Mouse (Mus musculus) C2C12 (cell line): ENCODE data around the gene Commd4.

Experiments
- CEBPB ChIP-seq: IDR thresholded peaks from one replicate; pipeline ENCODE4 v1.6.1; 2011; ENCODE audit warnings: low read depth, mild to moderate bottlenecking, control low read depth, moderate library complexity
- CTCF ChIP-seq: IDR thresholded peaks from one replicate; pipeline ENCODE4 v1.5.1; 2011; ENCODE audit not compliant: control insufficient read depth, insufficient read depth, insufficient read length
- FOSL1 ChIP-seq: IDR thresholded peaks from one replicate; pipeline ENCODE4 v1.8.0; 2011; ENCODE audit warnings: mild to moderate bottlenecking, low read length; ENCODE audit not compliant: poor library complexity, insufficient read depth, severe bottlenecking
- MAX ChIP-seq: IDR thresholded peaks from one replicate; pipeline ENCODE4 v1.6.1; 2011; ENCODE audit warnings: mild to moderate bottlenecking, control low read depth
- MYOD1 ChIP-seq: IDR thresholded peaks from one replicate; pipeline ENCODE4 v1.6.1; 2011; ENCODE audit warnings: low read depth; ENCODE audit not compliant: control insufficient read depth, insufficient read length
- MYOG ChIP-seq: IDR thresholded peaks from one replicate; pipeline ENCODE4 v1.6.1; 2011; ENCODE audit not compliant: control insufficient read depth, insufficient read length; ENCODE audit errors: extremely low read depth
- USF1 ChIP-seq: IDR thresholded peaks from one replicate; pipeline ENCODE4 v1.6.1; 2011; ENCODE audit warnings: low read depth, mild to moderate bottlenecking, control low read depth, moderate library complexity

DNA sequence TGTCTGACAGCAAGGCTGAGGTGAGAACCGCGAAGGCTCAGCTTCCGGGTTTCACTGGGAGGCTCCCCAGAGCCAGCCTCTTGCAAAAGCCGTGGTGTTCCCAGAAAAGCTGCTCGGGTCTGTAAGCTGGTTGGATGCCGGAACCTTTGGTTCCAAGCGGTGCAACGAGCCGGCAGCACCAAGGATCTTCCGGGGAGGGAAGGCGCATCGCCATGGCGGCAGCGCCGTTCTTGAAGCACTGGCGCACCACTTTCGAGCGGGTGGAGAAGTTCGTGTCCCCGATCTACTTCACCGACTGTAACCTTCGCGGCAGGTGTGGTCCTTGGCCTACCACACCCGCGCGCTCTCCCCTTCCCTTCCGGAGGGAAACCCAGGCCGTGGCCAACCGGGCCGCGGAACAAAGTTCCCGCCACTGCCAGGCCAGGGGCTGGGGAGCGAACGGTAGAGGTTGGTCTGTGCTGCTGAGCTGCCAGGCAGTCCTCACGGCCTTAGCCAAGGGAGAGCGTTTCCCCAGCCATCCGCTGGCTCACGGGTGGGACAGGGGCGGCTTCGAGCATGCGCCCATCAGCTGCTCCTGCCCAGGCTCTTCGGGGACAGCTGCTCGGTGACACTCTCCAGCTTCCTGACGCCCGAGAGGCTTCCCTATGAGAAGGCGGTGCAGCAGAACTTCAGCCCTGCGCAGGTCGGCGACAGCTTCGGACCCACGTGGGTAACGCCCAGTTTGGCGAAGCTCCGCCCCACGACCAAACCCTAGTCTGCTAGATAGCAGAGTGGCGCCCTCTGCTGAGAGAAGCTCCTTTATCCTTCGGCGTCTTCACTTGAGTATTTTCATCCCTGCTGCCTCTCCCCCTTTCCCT lies 27.3 kb downstream of the Commd4 start, which contains the start of gene Man2c1:
- TF ChIP-seq CTCF = peak; percentile 57
- TF ChIP-seq FOSL1 = no peak
- no peak for TF ChIP-seq MYOG
- TF ChIP-seq USF1 = peak; percentile 67
- no peak for TF ChIP-seq MAX
- peak; percentile 51 for TF ChIP-seq CEBPB
- no peak for TF ChIP-seq MYOD1
